Mouse (Mus musculus) forebrain, embryonic 11.5 days (tissue): ENCODE measurements at regions not wholly inside any gene's neighbourhood (a gene's known extent, or its start where the extent isn't known, plus 50 kb on each side); places are given as distances from the start of the nearest gene placed in this dataset.

Experiments
- ATAC-seq: fragments of 200-750 bp; cut with Nextera tagmentation; replicated peaks from 2 replicates; pipeline ENCODE4 v1.8.0; 2017; ENCODE audit warnings: moderate TSS enrichment; ENCODE audit not compliant: low FRiP score
- DNase-seq: peaks from one replicate; pipeline ENCODE4 v3.0.0-alpha.2; 2017; ENCODE audit warnings: low spot score
- H3K27ac ChIP-seq: fragments of 300-500 bp; sonication (generic); 2 replicates; pipeline ENCODE4 v1.5.1; 2014; ENCODE audit warnings: low read depth, low read length
- H3K27me3 ChIP-seq: fragments of 300-500 bp; sonication (generic); 2 replicates; pipeline ENCODE4 v1.6.1; 2014; ENCODE audit warnings: mild to moderate bottlenecking, low read length, mixed read lengths; ENCODE audit not compliant: control insufficient read depth, insufficient read depth
- H3K36me3 ChIP-seq: fragments of 300-500 bp; sonication (generic); 2 replicates; pipeline ENCODE4 v1.6.1; 2014; ENCODE audit warnings: mild to moderate bottlenecking, low read length, moderate library complexity, mixed read lengths; ENCODE audit not compliant: control insufficient read depth, insufficient read depth
- H3K4me1 ChIP-seq: fragments of 300-500 bp; sonication (generic); replicated peaks from 2 replicates; pipeline ENCODE4 v1.6.1; 2014; ENCODE audit warnings: low read length, mixed read lengths; ENCODE audit not compliant: control insufficient read depth, insufficient read depth
- H3K4me2 ChIP-seq: fragments of 300-500 bp; sonication (generic); 2 replicates; pipeline ENCODE4 v1.6.1; 2014; ENCODE audit warnings: low read depth, mild to moderate bottlenecking, low read length, moderate library complexity, mixed read lengths; ENCODE audit not compliant: severe bottlenecking
- H3K4me3 ChIP-seq: fragments of 300-500 bp; sonication (generic); 2 replicates; pipeline ENCODE4 v1.5.1; 2014; ENCODE audit warnings: low read depth, low read length
- H3K9ac ChIP-seq: fragments of 300-500 bp; sonication (generic); 2 replicates; pipeline ENCODE4 v1.6.1; 2014; ENCODE audit warnings: low read length
- H3K9me3 ChIP-seq: fragments of 300-500 bp; sonication (generic); 2 replicates; pipeline ENCODE4 v1.6.1; 2016; ENCODE audit warnings: low read length, mixed read lengths; ENCODE audit not compliant: control insufficient read depth
- WGBS: fragments of 180-500 bp; shearing (Covaris S2); extraction: QIAGEN DNeasy Blood & Tissue Kit; methylation state at CpG from one replicate; pipeline ENCODE4 v1.1.7; 2014; 5-methylcytosine and 5-hydroxymethylcytosine counted together

- no peak for ATAC-seq
- Histone ChIP-seq H3K9ac (no peak overlapping the region), H3K9me3 (no peaks in the 10 kb centered on the region), H3K36me3 (no peaks in the 10 kb centered on the region), H3K4me3 (no peak overlapping the region), H3K4me1 (no peaks in the 10 kb centered on the region; the same call in 1 of the 2 replicates), H3K4me2 (no peak overlapping the region), H3K27me3 (no peaks in the 10 kb centered on the region), H3K27ac (no peak overlapping the region)
- WGBS, result 76% methylated on average over 8 of the region's 8 CpGs
- DNase-seq, result no peak
Observed at GRCm38 (mm10) chr4:148753849-148754248, 50.4 kb upstream of the Casz1 start.
